In the genomic region with DNA sequence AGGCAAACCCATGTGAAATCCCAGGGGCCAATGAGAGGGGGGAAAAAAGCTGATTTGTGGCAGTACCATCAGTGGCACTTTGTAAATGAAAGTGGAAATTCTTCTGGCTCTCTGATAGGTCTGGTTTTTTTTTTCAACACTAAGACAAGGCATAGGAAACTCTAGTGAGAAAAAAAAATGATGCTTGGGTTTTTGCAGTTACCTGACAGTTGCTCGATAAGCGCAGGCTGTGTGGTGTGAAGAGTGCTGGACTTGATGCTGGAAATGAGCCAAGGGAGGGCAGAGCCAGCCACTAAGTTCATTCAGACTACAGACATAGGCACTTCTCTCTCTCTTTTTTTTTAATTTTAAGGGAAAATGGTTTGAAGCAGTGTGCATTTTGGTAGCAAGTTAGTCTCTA, we compare ENCODE assay signal across 16 mouse cellular contexts.
"Had no signal": no experiment of that assay in that cellular context is flagged by ENCODE, and none has a peak within 500 bp of the region (broad histone marks: within the 10 kb centered on the region; RNA-seq: fewer than 3 reads in every experiment).

No protein-coding gene starts in this region.

- DNase-seq: kidney, adult 18-20 months; kidney, adult 9 months; kidney, postnatal 14 days; liver, embryonic 13.5 days; lung, adult 2 months; lung, postnatal 14 days; lung, postnatal 4 days; right cerebral cortex, postnatal 25 days; spleen, adult 18-20 months; thymus, postnatal 25 days had no signal

- H3K4me3 ChIP-seq: liver, embryonic 13.5 days; midbrain, embryonic 10.5 days; midbrain, embryonic 13.5 days; myocyte; neural tube, embryonic 13.5 days; stomach, embryonic 15.5 days had no signal

- H3K36me3 ChIP-seq: liver, embryonic 13.5 days; midbrain, embryonic 10.5 days; midbrain, embryonic 13.5 days; neural tube, embryonic 13.5 days; stomach, embryonic 15.5 days had no signal

- H3K9ac ChIP-seq: liver, embryonic 13.5 days; midbrain, embryonic 13.5 days; neural tube, embryonic 13.5 days; stomach, embryonic 15.5 days had no signal

- H3K4me1 ChIP-seq: liver, embryonic 13.5 days; midbrain, embryonic 13.5 days; stomach, embryonic 15.5 days had no signal

- H3K27ac ChIP-seq: liver, embryonic 13.5 days; midbrain, embryonic 10.5 days; midbrain, embryonic 13.5 days; stomach, embryonic 15.5 days had no signal

- ATAC-seq: midbrain, embryonic 13.5 days; midbrain, embryonic 16.5 days had no signal

- H3K9me3 ChIP-seq: liver, embryonic 13.5 days; midbrain, embryonic 10.5 days; midbrain, embryonic 13.5 days; neural tube, embryonic 13.5 days; stomach, embryonic 15.5 days had no signal

- H3K27me3 ChIP-seq: liver, embryonic 13.5 days; stomach, embryonic 15.5 days had no signal
